Mouse (Mus musculus) spleen, adult 2 months (tissue): Measurements from ENCODE around the gene Sema6d.

Source experiments
- CTCF ChIP-seq: fragments of 200-500 bp; IDR thresholded peaks from 2 replicates; pipeline ENCODE4 v1.5.1; 2011; ENCODE audit warnings: mild to moderate bottlenecking, inconsistent platforms; ENCODE audit not compliant: insufficient read depth, insufficient read length, insufficient replicate concordance; ENCODE audit errors: extremely low read depth
- POLR2A ChIP-seq: fragments of 200-500 bp; IDR thresholded peaks from 2 replicates; pipeline ENCODE4 v1.6.1; 2011; ENCODE audit warnings: low read depth, low read length, inconsistent platforms

- TF ChIP-seq POLR2A (no peak), CTCF (no peak)
These were observed 239.8 kb downstream of the Sema6d start for GRCm38 (mm10) chr2:124329473-124330130.
